Mouse (Mus musculus): ENCODE results near the gene Nkx2-2.

Gene Nkx2-2

GRCm38 (mm10) chr2:147193271-147194255 lies at the start of gene Nkx2-2:
TSS of gene Nkx2-2 (minus strand) at chr2:147194243.
- DNase-seq, result no peak

DNA sequence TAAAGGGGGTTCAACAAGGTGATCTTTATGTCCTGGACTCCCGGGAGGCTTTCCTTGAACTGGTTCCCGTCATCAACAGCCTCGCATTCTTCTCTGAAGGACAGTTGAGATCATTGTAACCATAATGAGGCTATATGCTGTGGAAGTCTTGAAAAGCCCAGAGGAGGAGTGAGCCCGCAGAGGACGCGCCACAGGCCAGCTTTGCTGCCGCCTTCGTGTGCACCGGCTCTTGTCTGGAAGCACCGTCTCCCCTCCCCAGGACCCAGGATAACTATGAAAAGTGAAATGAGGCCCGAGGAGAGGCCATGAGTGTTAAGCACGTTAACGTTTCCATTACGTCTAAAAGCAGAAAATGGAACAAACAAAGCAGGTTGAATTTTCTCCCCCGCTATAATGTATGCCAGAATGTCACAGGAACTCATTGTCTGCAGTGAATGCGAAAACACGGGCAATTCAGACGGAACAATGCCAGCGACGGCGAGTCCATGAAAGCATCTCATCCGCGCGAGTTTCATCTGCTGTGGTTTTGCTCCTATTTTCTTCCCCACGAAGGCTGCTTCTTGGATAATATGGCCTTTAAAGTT lies 41.8 kb upstream of the Nkx2-2 start:
- no peak for DNase-seq

DNA sequence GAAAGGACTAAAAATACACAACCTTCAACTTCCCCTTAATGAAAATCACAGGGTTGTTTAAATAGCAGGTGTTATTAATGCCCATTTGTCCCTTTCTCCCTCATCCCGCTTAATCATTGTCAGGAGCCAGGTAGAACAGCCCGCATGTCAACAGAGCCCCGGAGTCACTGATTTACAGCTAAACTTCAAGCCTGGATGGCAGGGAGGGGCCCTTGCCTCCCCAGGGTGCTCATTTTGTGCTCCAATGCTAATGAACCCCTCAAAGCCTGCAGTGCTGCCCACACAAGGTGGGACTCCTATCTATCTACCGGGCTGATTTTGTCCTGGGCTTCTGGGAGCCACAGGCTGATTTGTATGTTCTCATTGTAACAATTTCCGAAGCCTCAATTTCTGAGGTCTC lies 37.1 kb upstream of the Nkx2-2 start:
- DNase-seq, result peak; percentile 27 to 58

DNA sequence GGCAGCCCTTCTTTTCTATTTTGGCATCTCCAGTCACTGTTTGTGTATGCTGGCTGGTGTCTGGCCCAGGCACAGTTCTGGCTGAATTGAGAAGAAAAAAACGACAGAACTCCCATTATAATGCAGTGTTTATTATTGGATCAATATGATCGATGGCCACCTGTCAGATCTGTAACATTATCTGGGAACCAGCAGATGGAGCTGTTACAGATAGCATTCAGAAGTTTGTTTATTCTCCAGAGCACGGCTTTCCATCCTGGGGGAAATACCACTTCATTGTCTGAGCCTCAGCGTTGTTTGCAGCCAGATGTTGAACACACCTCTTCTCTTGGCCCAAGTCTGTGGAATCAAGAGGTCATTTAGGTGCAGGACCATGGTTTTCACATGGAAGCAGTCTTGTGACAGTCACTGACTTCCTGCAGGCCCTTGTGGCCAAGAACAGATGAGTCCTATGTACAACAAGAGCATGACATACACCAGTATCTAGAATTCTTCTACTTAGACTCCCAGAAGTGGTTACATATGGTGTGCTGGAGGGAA lies 11.1 kb upstream of the Nkx2-2 start:
- DNase-seq, result no peak

- DNase-seq, result peak in 1 of 2 experiments; percentile 50
These were observed 920 bp upstream of the Nkx2-2 start for GRCm38 (mm10) chr2:147194711-147195615.

- no peak for DNase-seq
These were observed 1.3 kb downstream of the Nkx2-2 start for GRCm38 (mm10) chr2:147192731-147193130.

- no peak for DNase-seq
These were observed 3.6 kb downstream of the Nkx2-2 start for GRCm38 (mm10) chr2:147190316-147191021.

GRCm38 (mm10) chr2:147189546-147190315 lies 4.3 kb downstream of the Nkx2-2 start:
- DNase-seq, result no peak

DNA sequence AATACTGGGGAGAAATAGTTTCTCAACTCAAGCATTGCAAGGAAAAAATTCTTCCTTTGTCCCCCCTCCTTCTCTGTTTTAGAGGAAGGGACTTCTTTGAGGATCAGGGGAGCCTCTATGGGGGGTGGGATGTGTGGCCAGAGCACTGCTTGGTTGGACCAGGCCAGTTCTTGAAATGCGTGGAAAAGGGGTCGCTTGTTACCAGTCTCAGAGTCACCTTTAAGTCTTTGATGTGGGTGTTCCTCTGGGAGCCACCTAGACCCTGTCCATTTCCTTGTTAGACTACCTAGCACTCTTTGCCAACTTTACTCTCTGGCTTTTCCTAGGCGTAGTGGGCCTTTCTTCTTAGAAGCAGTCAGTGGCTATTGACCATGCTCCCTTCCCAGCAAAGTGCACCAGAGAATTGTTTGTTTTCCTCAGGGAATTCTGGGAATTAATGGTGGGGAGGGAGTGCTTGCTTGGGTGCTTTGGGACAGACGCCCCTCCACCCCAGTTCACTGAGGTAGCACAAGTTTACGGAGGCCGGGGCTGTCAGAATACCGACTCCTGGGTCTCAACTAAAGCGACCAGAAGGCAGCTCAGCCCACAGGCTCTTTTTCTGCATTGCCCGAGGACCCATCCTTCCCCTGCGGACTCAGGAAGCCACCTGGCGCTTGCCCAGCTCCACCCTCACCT lies 5.0 kb downstream of the Nkx2-2 start:
- DNase-seq, result no peak

DNA sequence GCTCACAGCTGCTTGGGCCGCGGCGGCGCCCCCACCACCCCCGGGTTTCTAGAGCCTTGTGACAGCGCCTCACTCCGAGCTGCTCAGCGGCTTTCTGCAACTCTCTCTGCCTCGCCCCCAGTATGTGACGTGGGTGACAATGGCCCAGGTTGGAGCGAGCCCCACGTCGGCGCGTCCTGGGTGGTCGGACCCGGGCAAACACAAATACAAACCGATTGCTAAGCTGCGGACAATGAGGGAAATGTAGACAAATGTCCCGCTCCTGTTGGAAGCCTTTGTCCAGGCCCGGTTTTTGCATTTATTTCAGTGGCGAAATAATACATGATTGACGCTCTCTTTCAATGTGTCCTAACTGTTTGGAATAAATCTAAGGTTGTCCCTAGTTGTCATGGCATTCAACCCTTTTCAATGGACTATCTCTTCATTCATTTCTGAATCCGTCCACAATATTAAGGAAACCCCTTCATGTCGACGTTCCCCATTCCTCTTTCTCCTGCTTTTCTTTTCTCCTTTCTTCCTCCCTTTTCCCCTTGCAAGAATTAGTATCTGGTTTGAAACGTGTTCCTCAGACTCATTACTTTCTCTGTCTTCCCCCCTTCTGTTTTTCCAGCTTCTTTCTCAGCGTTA lies 5.9 kb downstream of the Nkx2-2 start:
- no peak for DNase-seq

GRCm38 (mm10) chr2:147187061-147187870 lies 6.8 kb downstream of the Nkx2-2 start:
- DNase-seq, result no peak

DNA sequence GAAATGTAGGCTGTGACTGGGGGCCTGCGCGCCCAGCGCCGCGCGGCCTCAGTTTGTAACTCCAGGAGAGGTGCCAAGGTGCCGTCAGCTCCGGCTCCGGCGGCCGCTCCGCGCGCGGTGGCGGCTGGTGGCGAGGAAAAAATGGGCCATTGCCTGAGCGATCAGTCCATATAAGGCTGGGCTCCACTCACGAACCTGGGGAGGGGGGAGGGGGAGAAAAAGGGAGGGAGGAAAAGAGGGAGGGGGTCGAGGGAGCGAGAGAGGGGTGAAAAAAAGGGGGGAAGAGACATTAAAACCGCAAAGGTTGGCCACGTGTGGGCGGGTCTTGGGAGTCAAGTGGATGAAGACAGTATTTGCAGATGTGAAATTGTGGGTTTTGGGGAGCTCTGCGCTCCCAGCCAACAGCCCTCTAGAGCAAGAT lies 7.8 kb downstream of the Nkx2-2 start:
- no peak for DNase-seq

DNA sequence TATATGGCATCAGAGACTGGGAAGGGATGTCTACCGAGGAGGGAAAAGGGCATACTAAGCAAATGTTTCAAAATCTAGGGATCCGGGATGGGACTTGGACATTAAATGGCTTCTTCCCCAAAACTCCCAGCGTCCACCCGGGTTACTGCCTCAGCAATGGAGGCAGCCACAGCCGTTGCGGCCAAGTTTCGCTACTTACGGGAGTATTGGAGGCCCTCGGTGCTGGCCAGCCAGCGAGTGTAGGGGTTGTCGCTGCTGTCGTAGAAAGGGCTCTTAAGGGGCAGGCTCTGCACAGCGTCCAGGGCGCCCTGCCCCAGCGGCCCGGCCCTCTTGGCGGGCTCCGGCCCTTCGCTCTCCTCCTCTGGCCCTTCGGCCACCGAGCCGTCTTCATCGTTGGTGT lies 8.5 kb downstream of the Nkx2-2 start:
- DNase-seq, result no peak

DNA sequence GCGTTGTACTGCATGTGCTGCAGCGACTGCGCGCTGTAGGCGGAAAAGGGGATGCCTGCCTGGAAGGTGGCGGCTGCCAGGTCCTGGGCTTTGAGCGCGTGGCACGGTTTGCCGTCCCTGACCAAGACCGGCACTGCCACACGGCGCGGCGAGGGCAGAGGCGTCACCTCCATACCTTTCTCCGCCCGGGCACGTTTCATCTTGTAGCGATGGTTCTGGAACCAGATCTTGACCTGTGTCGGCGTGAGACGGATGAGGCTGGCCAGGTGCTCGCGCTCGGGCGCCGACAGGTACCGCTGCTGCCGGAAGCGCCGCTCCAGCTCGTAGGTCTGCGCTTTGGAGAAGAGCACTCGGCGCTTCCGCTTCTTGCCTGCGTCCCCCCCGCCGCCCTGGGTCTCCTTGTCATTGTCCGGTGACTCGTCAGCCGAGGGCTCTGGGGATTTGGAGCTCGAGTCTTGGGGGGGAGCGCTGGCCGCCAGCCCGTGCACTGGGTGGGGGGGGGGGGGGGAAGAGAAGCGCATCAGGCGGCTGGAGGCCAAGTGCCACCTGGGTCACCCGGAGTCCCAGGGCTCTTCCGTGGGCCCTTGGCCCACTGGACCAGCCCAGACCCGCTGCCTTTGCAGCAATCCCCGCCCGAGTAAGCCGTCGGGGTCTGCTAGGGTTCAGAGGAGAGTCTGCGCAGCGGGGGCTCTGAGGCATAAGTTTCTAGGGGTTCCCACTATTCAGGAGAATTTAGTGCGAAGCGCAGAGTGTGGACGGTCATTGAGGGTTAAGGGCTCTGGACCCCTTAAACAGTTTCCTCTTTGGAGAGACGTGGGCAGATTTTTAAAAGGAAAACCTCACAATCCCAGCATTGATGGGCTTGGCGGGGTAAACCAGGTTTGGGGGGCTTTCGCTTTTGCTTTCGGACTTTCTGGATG lies 9.7 kb downstream of the Nkx2-2 start:
- no peak for DNase-seq

DNA sequence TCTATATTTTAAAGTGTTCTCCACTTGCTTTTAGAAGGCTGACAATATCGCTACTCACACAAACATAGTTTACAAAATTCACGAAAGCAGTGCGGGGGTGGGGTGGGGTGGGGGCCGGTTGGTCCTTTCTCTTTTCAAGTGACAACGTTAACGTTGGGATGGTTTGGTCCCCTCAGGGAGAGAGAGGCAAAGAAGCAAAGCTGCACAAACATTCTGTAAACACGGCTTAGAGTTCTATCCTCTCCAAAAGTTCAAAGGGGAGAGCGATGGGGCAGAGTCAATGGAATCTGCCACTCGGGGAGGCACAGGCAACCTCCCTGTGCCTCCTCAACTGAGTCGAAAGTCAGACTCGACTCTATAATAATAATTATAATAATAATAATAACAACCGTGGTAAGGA lies 10.5 kb downstream of the Nkx2-2 start:
- no peak for DNase-seq

DNA sequence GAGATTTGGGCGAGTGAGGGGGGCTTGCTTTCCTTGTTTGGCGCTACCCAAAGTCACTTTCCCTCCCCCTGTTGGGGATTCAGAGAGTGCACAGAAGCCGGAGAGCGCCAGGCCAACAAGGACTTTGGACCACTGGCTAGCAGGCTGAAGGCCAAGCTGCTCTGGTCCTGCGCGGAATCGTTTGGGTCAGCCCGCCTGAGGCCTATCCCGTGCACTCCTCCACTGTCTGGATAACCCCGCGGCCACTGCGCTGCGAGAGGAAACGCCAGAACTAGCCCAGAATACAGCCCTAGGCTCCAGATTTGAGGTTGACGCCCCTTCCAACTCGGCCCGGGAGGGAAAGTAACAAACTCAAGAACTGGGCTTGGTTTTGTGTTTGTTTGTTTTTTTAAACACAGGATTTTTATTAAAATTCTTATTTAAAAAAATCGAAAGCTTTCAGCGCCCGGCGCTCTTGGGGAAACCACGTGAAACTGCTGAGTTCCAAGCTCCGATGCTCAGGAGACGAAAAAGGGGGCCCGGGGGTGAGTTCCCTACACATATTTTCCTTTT lies 11.3 kb downstream of the Nkx2-2 start:
- peak; percentile 58 to 82 for DNase-seq

DNA sequence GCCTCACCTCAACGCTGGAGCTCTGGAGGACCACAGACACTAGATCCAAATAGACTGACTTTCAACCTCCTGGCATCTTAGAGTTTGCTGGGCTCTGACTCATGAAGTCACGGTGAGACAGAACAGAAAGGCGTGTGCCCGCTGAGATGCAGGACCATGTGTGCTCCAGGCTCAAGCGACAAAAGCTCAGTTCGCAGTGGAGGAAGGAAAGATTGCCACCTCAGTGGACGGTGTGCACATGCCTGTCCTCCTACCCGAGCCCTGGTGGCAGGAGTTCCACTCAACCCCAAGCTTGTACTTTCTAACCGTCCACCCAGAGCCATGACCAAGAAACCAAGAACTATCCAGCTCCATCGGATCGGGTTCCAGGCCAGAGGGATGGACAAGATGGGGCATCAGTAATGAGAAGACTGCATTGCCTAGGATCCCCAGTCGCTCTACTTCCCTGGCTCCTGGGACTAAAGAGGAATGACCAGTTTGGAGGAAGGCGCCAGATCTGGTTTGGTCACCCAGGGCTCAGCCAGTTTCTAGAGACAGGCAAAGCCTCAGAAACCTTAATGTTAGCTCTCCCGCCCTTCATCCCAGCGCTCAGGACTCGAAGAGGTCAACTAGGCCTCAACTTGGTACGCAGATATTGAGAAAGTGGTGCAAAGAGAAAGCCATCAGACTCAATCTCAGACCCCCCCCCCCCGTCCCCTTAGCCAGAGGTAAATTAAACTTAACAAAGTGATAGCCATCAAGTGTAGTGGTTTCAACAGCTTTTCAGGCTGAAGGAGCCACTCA lies 11.9 kb downstream of the Nkx2-2 start:
- no peak for DNase-seq

Measured in kidney, postnatal 25 days (tissue).